Mouse (Mus musculus) embryo, embryonic 9.5 days (tissue): ENCODE results near the gene Krtap11-1.

Experiments used
- DNase-seq: peaks from one replicate; pipeline ENCODE4 v3.0.0-alpha.2; 2017; ENCODE audit errors: extremely low spot score

The Krtap11-1 gene

DNA sequence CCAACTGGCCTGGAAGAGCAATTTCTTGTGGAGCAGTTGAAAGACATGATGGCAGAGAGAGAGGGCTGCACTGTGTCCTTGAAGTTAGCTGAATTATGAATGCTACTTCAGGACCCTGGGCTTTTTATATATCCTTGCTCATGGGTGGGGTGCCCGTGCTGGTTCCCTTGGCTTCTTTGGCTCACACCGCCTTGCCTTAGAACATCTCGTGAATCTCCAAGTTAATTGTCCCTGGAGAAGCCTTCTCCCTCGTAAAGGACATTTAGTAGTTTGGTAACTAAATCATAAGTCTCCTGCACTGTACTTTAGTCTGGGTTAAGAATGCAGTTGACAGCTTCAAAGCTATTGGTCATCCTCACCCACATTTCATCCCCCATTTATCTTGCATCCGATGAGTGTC is at the start of gene Krtap11-1:
Gene Krtap11-1 (minus strand): TSS at position 101 of the 400 bp plus-strand sequence.
- no peak for DNase-seq

DNA sequence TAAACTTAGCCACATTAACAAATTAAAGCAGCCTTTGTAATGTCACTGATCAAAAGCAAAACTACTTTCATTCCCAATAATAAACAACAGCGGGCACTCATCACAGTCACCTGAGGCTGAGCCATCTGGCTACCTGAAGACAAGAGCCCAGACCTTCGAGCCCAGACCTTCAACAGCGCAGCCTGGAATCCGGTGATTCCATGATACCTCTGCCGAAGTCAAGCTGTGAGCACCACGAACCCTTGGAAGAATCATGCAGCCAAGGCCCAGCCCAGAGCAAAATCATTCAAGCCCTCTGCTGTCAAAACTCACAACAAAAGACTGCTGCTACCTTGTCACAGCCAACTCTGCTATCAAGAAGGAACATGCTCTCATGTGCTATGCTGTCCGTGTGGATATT is 47.2 kb upstream of the Krtap11-1 start:
- DNase-seq = no peak

DNA sequence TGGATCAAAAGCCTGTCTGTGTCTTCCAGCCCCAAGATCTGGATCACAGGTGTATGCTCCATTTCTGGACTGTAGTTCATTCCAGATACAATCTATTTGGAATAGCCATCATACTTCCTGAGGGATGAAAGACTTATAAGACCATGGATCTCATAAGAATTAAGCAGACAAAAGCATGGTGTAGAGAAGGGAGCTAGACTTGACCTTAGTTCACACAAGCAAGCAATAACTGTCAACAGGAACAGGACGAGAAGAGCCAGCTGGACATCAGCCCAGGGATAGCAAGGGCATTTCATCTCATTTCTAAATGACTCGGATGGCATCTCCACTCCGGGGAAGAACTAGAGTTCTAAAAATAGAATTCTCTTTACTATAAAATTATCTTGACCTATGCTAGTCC is 46.3 kb upstream of the Krtap11-1 start:
- DNase-seq = no peak

DNA sequence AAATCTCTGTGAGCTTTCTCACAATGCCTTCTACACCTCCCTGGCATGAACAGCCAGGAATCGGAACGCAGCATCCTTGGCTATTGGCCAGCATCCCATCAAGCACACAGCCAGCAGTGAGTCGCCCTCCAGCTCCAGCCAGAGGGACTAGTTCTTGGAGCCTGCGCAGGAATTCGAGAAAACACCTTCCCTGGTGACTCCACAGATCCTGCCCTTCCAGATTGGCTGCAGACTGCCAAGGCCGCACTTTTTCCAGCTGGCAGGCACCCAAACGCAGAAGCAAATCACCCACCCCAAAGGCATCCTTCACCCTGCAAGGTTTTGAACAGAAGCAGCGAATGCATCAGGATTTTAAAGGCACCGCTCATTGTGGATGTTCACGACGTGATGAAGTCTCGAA is 42.7 kb upstream of the Krtap11-1 start:
- no peak for DNase-seq

DNA sequence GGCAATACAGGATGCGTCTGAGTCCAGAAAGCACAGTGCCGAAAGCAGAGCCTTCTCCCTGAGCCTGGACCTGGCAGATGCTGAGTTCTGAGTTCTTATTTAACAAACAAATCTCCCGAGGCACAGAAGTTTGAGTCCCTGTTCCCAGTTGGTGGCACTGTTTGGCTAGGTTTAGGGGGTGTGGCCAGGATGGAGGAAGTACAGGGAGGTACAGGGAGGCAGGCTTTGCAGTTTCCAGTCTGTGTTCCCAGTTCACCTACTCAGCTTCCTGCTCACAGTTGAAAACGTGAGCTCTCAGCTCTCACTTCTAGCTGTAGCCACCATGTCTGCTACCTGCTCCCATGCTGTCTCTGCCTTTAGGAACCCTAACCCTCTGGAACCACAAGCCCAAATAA is 37.8 kb upstream of the Krtap11-1 start:
- no peak for DNase-seq

DNA sequence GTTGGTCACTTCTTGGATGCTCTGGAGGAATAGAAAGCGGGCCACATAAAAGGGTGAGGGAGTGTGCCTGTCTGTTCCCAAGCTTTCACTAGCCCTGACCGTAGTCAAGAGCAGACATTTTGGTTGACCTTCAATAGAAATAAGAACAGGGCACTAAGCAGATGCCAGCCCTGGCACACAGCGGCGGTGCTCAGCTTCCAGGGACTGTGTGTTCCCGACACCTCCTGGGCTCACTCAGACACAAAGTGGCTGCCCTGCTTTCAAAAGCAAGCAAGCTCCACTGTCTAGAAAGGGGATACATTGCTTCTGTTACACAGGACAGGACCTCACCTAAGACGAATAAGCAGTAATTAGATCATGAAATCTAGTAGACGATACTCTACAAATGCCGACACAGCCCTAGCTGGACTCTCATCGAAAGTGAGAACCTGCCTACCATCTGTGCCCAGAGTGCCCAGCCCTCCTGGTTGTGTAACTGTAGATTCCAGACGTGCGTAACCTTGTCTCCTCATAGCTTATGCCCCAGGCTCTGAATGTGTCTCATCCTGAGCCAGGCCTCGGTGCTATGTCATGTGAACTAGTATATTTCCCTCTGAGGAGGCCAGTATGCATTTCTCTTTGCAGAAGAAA is 37.3 kb upstream of the Krtap11-1 start:
- no peak for DNase-seq

DNA sequence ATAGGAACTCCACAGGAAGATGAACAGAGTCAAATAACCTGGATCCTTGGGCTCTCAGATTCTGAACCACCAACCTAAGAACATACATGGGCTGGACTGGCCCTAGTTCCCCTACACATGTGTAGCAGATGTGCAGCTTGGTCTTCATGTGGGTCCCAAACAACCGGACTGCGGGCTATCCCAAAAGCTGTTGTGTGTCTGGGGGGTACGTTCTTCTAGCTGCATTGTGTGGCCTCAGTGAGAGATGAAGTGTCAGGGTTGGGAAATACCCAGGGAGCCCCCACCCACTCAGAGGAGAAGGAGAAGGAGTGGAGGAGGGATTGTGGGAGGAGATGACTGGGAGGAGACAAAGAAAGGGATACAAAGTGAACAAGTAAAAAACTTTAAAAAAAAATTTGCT is 36.0 kb upstream of the Krtap11-1 start:
- DNase-seq = no peak

DNA sequence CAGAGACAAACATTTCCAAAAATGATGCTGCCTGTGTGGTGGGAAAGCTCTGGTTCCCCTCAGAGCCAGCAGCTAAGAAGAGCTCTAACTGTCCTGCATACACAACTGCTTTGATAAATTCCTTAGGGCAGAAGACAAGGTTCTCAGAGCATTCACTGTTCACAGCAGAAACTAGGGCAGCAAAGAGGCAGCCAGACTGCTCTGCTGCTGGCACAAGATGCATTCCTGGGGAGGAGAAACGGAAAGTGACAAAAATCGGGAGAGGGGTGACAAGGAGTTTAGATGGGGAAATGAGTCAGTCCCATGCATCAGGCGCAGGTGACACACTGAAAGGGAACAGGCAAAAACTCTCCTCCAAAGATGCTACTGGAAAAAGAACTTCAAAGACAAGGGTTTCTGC is 16.2 kb upstream of the Krtap11-1 start:
- DNase-seq = no peak

DNA sequence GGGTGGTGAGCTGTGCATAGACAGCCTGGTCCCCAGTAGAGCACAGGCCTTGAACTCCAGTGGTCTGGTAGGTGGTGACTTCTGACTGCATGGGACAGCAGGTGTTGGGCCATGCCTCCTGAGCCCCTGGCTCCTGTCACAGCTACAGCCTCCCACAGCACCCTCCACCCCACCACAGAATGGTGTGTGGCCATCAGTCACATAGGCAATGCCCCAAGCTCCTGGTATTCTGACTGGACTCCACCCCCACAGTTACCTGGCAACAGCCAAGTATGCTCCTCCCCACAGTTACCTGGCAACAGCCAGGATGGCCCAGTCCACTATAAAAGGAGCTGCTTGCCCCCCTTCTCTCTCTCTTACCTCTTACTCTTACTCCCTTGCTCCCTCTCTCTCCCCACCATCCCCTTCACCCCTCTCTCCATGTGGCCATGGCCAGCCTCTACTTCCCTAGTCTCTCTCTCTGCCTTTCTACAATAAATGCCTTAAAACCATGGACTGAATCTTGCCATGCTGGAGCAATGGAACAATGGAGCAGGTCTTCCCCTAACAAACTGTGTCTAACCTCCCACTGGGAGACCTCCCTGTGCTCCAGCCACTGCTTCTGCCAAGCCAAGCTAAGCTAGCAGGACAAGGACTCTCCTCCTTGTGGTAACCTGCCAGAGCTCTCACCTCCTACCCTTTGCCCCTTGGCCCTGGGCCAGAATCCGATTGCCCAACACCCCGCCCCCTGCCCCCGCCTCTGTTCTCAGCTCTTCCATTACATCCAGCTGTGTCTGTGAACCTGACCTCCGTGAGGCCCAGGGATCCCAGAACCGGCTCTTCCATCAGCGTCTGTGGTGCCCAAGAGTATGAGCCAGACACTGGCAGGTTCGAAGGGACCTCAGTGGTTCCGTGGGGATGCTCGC is 14.9 kb upstream of the Krtap11-1 start:
- no peak for DNase-seq

DNA sequence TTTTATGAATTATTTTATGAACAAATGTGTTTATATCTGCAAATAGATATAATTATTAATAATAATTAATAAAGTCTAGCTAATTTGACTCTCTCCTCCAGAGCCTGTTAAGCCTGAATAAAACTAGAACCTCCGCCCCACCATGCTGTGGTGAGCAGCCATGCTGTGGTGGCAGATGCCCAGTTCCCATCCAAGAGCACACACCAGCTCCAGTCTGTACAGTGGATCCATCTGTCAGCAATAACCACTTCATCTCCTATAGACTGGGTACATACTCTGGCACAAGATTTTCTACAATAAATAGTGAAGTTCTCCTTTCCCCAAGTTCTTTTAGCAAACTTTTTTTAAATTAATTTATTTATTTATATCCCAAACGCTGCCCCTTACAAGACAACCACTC is 10.7 kb upstream of the Krtap11-1 start:
- DNase-seq = no peak

DNA sequence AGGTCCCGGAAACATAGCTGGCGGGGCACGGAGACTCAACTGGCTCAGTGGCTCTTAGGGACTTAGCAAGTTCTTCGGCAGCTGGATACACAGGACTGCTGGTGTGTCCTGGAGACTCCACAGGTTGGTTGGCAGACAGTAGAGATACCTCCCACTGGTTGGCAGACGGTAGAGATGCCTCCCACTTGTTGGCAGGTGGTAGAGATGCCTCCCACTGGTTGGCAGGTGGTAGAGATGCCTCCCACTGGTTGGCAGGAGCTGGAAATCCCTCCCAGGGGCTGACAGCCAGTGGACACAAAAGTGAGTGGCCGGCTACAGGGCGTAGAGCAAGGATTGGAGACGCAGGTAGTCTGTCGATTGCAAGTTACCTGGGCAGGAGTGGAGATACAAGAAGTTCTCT is 467 bp downstream of the Krtap11-1 start:
- no peak for DNase-seq

DNA sequence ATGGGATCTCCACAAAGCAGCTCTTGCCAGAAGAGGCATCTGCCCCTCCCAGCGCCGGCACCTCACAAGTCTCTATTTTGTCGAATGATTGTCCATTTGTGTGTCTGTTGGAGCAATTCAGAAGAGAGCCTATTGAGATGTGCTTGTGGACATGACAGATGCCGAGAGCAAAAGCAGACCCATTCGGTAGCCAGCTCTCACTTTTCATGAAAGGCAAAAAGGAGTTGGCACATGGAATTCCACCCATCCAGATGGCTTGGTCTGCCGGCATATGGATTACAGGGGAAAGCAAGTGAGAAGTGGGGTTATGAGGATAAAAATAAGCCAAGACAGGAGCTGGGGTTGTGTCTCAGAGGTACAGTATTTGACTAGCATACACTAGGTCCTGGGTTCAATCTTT is 1.8 kb downstream of the Krtap11-1 start:
- no peak for DNase-seq

DNA sequence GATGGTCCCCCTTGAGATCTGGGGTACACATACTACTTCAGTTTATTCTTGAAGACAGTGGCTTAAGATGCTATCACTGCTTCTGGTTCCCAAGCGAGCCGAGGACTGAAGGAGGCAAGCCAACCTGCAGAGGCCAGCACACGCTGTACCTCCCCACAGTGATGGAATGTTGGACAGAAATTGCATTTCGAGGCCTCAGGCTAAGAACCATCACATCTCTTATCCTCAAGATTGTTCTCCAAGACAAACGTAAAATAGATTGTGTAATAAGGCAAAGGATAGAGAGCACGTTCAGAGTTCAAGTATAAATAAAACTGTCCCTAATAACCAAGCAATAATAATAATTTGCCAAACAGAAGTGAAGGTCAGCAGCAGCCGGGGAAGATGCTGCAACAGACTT is 2.8 kb downstream of the Krtap11-1 start:
- no peak for DNase-seq

DNA sequence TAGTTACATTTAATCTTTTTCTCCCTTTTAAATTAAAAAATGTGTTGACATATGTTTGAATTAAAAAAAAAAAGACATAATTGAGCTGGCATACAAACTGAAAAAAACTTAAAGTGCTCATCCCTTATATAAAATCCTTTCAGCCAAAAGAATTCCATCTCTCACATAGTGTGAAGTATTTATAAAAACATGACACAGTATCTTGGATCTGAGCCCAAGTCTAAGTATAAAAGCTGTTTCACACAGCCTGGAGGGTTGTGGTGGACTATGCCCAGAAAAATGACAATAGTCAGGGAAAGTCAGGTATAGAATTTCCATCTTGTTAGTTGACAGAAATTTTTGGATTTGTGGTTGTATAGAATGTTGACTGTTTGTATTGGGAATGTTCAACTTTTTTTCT is 20.7 kb downstream of the Krtap11-1 start:
- DNase-seq = no peak

DNA sequence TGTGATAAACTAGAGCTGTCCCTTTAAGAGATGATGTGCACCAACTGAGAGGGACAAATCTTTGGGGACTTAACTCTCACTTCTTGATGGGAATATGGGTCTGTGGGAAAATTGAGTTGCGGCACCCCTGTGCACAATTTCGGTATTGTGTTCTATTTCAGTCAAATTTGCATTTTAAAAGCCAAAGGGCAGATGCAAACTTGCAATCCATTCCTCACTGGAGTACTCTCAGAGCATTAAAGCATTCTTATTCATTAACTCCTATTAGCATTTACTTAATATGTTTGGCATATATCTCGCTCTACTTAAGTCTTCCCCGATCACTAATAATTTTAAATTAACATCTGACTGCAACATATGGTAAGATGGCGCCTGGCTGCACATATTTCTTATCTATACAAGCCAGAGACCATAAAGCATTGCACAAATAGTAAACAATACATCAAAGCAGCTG is 32.9 kb downstream of the Krtap11-1 start:
- DNase-seq = no peak

DNA sequence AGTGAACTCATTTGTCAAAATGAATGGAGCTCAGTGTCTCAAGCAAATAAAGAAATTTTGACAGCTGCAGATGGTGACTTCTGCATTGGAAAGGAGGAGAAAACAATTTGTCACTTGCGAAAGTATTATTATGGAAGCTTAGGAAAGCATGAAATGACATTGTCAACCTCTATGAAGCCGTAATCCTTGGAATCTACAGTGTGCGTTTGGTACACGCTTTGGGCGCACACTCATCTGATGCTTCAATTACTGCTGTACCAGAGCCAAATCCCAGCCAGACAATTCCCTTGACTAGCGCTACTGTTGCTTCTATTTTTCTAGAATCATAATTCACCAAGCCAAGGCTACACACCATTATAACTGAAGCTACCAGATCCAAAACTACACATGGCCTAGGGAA is 33.6 kb downstream of the Krtap11-1 start:
- no peak for DNase-seq

DNA sequence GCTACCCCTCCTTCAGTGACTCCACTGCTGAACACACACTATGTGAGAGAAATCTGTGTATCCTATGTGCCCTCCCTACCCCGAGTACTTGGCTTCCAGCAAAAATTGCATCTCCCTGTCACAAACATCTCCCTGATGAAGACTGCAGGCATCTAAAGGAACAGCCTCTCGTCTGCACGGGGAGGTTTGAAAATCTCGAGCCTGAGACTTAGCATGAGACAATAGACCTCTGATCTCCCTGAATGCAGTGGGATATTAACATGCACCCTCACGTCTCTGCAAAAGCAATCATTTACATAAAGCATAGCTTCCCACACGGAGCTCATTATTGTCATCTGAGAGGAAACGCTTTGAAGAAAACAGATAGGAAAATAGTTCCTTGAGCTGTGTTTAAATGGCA is 40.4 kb downstream of the Krtap11-1 start:
- DNase-seq = no peak

DNA sequence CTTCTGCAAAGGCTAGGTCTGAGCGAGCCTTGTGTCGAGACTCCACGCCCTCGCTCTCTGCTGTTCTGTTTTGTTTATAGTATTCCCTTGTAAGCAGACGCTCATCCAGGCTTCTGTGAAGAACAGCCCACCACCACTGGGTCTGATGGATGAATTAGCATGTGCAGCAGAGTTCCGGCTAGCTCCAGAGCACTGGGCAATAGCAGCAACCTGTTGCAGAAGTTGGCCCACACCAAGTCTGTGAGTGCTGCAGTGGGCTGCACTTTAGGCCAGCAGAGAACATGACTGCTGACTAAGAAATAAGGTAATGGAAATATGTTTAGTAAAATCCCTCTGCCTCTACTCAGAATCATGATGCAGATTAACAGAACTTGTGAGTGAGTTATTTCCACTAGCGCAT is 41.1 kb downstream of the Krtap11-1 start:
- DNase-seq = no peak

DNA sequence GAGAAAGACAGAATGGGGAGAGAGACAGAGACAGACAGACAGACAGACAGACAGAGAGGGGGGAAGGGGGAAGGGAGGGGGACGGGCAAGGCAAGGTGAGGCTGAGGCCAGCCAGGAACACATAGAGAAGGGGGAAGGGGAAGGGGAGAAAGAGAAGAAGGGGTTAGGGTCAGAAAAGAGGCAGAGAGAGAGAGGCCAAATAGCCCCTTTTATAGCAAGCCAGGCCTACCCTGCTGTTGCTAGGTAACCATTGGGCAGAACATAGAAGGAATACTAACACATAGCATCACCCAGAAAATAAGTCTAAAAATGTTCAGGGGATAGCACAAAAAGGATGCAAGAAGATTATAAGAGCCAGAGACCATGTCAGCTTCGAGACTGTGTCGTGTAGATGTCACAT is 42.6 kb downstream of the Krtap11-1 start:
- no peak for DNase-seq

DNA sequence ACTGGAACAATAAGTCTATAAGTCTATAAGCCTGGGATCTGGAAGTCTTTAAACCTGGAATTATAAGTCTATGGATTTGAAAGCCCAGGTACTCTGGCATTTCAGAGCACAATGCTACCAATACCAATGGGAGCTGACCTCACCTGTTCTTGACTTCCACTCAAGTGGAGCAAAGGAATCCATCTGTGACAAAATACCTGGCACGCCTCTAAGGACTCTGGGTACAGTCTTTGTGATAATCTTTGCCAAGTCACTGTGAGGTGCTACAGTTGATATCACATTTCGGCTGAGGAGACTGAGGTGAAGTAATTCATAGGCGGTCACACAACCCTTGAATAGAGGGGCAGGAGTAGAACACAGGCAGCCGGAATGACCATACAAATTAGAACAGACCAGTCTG is 50.0 kb downstream of the Krtap11-1 start:
- no peak for DNase-seq

DNA sequence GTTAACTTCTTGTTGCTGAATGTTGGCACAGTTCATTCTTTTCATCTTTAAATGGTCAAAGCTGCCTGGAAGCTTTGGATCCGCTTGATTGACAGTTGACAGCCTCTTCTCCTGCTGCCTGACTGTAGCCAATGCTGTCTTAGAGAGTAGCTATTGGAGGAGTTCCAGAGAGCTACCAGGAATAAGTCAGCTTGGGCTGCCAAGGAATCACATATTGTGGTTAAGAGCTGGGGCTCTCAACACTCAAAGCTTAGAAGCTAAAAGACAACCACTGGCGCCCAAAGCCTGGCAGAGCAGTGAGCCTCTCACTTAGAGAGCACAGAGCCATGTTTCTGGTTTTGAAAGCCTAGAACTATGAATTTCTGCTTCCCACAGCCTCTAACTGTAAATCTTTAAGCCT is 50.4 kb downstream of the Krtap11-1 start:
- DNase-seq = no peak
